13 mouse cellular contexts compared by ENCODE assay signal in genomic region chr1:90349611-90350010, GRCm38 (mm10).
DNase-seq lines count a peak whose midpoint lies in the region; ATAC-seq lines count a peak whose summit lies in the region.
"Had no signal": no experiment of that assay in that cellular context is flagged by ENCODE, and none has a peak within 500 bp of the region (broad histone marks: within the 10 kb centered on the region; RNA-seq: fewer than 3 reads in every experiment).

No protein-coding gene starts in this region.

- intact Hi-C loops in left cerebral cortex, postnatal 4 days (cut with DNase I): loop anchor here (10.0 kb wide), 1 partner anchor 235 kb away; no protein-coding TSS in a partner anchor
- intact Hi-C loops in left cerebral cortex, postnatal 10 days (cut with DNase I): no loop called here
- intact Hi-C loops in heart, postnatal 36 days (cut with DNase I): no loop called here

- 38% methylated on average over 6 of the region's 6 CpGs for WGBS in forebrain, embryonic 14.5 days
- WGBS in forebrain, embryonic 10.5 days: 62% methylated on average over 6 of the region's 6 CpGs
- 48% methylated on average over 6 of the region's 6 CpGs for whole genome bisulfite sequencing in heart, embryonic 10.5 days

- peak; percentile 85 for ATAC-seq in forebrain, embryonic 14.5 days

- H3K36me3 ChIP-seq in forebrain, embryonic 14.5 days (ENCODE audit: control insufficient read depth, insufficient read depth, low read length): no peaks in the 10 kb centered on the region
- H3K36me3 ChIP-seq in forebrain, embryonic 10.5 days (replicated peaks): no peaks in the 10 kb centered on the region
- no peaks in the 10 kb centered on the region for H3K36me3 ChIP-seq in heart, embryonic 10.5 days
- H3K36me3 ChIP-seq: hindbrain, embryonic 12.5 days had no signal

- H3K27me3 ChIP-seq in forebrain, embryonic 14.5 days (replicated peaks; ENCODE audit: control insufficient read depth, insufficient read depth, low read length): no peaks in the 10 kb centered on the region
- peaks cover 13% of the 10 kb centered on the region for H3K27me3 ChIP-seq in forebrain, embryonic 10.5 days (ENCODE audit: poor library complexity, severe bottlenecking)
- H3K27me3 ChIP-seq in heart, embryonic 10.5 days (ENCODE audit: insufficient read depth, poor library complexity, severe bottlenecking): no peaks in the 10 kb centered on the region; the same call in 1 of the 2 replicates
- H3K27me3 ChIP-seq: hindbrain, embryonic 12.5 days had no signal

- no peak overlapping the region for H3K4me2 ChIP-seq in forebrain, embryonic 14.5 days (ENCODE audit: low read length)
- H3K4me2 ChIP-seq: hindbrain, embryonic 12.5 days had no signal

- H3K27ac ChIP-seq in forebrain, embryonic 14.5 days (ENCODE audit: low read depth, low read length): no peak overlapping the region
- no peak overlapping the region for H3K27ac ChIP-seq in forebrain, embryonic 10.5 days
- H3K27ac ChIP-seq in heart, embryonic 10.5 days: no peak overlapping the region
- H3K27ac ChIP-seq: hindbrain, embryonic 12.5 days; macrophage had no signal

- H3K9ac ChIP-seq in forebrain, embryonic 14.5 days (ENCODE audit: low read length): no peak overlapping the region
- H3K9ac ChIP-seq: hindbrain, embryonic 12.5 days had no signal

- DNase-seq in forebrain, embryonic 14.5 days (ENCODE audit: low spot score): peak; percentile 76
- no peak for DNase-seq in forebrain, embryonic 10.5 days (ENCODE audit: extremely low spot score, low spot score)
- peak; percentile 61 for DNase-seq in left cerebral cortex, postnatal 4 days
- no peak for DNase-seq in left cerebral cortex, postnatal 10 days (ENCODE audit: extremely low spot score in 1 of 2, low spot score in 2 of 2)
- DNase-seq in cerebellum, adult 11 months: peak; percentile 46
- peak; percentile 68 to 70 for DNase-seq in cerebellum, postnatal 36 days
- no peak for DNase-seq in heart, postnatal 36 days
- no peak for DNase-seq in heart, embryonic 10.5 days (ENCODE audit: low spot score)
- DNase-seq: gastrocnemius, postnatal 36 days; kidney, adult 11 months; kidney, postnatal 36 days had no signal

- H3K4me1 ChIP-seq in forebrain, embryonic 14.5 days (ENCODE audit: control insufficient read depth, insufficient read depth, low read length): no peaks in the 10 kb centered on the region
- H3K4me1 ChIP-seq in forebrain, embryonic 10.5 days: peaks cover 25% of the 10 kb centered on the region
- H3K4me1 ChIP-seq in heart, embryonic 10.5 days: peaks cover 18% of the 10 kb centered on the region

- H3K9me3 ChIP-seq in forebrain, embryonic 14.5 days (replicated peaks; ENCODE audit: control insufficient read depth, low read length): no peaks in the 10 kb centered on the region
- no peaks in the 10 kb centered on the region for H3K9me3 ChIP-seq in forebrain, embryonic 10.5 days
- no peaks in the 10 kb centered on the region for H3K9me3 ChIP-seq in heart, embryonic 10.5 days
- H3K9me3 ChIP-seq: hindbrain, embryonic 12.5 days had no signal

- no peak overlapping the region for H3K4me3 ChIP-seq in forebrain, embryonic 14.5 days (ENCODE audit: low read depth, low read length)
- H3K4me3 ChIP-seq in forebrain, embryonic 10.5 days: no peak overlapping the region
- no peak overlapping the region for H3K4me3 ChIP-seq in heart, embryonic 10.5 days
- H3K4me3 ChIP-seq: hindbrain, embryonic 12.5 days had no signal

Comparison
In these comparisons a context has a peak if more than half of its experiments do, and no peak if none do; other contexts are left out.
1. DNase-seq: peak in forebrain, embryonic 14.5 days (single experiment), left cerebral cortex, postnatal 4 days (single experiment), cerebellum, adult 11 months (single experiment) and cerebellum, postnatal 36 days (2 of 2); none in forebrain, embryonic 10.5 days (single experiment), left cerebral cortex, postnatal 10 days (0 of 2), heart, postnatal 36 days (0 of 2) and heart, embryonic 10.5 days (single experiment).